Mouse (Mus musculus): ENCODE measurements around the gene Gm10570. TPM values are rescaled to one million over a fixed set of nuclear protein-coding genes. Genes with fewer than 3 reads are reported as not detected.

The Gm10570 gene
- polyA plus RNA-seq, 1 experiment: not detected

GRCm38 (mm10) chr4:130274346-130275015 is 34.0 kb downstream of the Gm10570 start:
- H3K4me1 ChIP-seq (ENCODE audit: control insufficient read depth, insufficient read depth, insufficient read length): no peaks in the 10 kb centered on the region
- no peak for DNase-seq (ENCODE audit: low read depth in 1 of 2, low spot score in 2 of 2)
- H3K36me3 ChIP-seq (ENCODE audit: control insufficient read depth, insufficient read depth, low read length): no peaks in the 10 kb centered on the region
- H3K27me3 ChIP-seq (ENCODE audit: control insufficient read depth, insufficient read depth, low read length): peaks cover 12% of the 10 kb centered on the region; the same call in 1 of the 2 replicates
- H3K27ac ChIP-seq (ENCODE audit: insufficient read depth, low read length): no peak overlapping the region
- H3K4me3 ChIP-seq (ENCODE audit: extremely low read depth, insufficient read depth, insufficient read length): no peak overlapping the region
- TF ChIP-seq POLR2A (IDR thresholded peaks at IDR 0.05; ENCODE audit: low read depth, low read length) (no peak), CTCF (IDR thresholded peaks at IDR 0.05; ENCODE audit: extremely low read depth, insufficient read depth, insufficient read length, insufficient replicate concordance) (no peak)
- 2% methylated on average over 29 of the region's 29 CpGs for WGBS

- Histone ChIP-seq H3K36me3 (ENCODE audit: control insufficient read depth, insufficient read depth, low read length) (no peaks in the 10 kb centered on the region), H3K4me1 (ENCODE audit: control insufficient read depth, insufficient read depth, insufficient read length) (no peaks in the 10 kb centered on the region), H3K4me3 (ENCODE audit: extremely low read depth, insufficient read depth, insufficient read length) (no peak overlapping the region), H3K27me3 (ENCODE audit: control insufficient read depth, insufficient read depth, low read length) (peaks cover 12% of the 10 kb centered on the region; the same call in 1 of the 2 replicates), H3K27ac (ENCODE audit: insufficient read depth, low read length) (no peak overlapping the region)
- TF ChIP-seq POLR2A (IDR thresholded peaks at IDR 0.05; ENCODE audit: low read depth, low read length) (no peak), CTCF (IDR thresholded peaks at IDR 0.05; ENCODE audit: extremely low read depth, insufficient read depth, insufficient read length, insufficient replicate concordance) (no peak)
- WGBS: 23% methylated on average over 12 of the region's 12 CpGs
- DNase-seq (ENCODE audit: low read depth in 1 of 2, low spot score in 2 of 2): no peak
These were observed 34.7 kb downstream of the Gm10570 start for GRCm38 (mm10) chr4:130273698-130274345.

DNA sequence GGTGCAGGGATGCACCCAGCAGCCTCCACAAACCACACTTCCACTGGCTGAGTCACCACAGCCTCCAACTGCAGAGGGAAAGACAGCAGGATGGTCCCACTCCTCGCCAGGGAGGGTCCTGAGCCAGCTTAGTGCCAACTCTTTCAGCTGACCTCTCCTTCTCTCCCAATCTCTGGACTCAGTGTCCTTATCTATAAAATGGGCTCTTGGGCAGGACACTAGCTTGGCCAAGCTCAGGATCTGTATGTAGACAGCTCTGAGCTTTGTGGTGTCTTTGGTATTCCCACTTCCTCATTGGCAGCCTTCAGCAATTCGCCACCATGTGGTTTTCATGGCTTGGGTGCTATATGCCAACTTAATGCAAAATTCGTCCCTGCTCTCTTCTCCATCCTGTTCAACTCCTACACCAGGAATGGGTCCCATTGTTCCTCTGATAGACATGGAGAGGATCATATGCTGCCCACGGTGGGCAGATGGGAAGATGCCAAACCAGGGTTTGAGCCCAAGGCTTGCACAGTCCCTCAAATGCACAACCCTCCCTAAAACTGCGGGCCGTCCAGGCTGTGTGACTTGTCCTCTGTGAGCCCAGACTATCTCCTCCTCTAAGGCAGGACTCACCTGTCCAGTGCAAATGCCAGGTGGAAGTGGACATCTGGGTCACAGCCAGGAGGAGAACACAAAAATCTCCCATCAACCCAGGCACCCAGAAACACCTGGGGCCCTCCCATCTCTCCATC is 37.7 kb downstream of the Gm10570 start:
- no peak for TF ChIP-seq POLR2A (IDR thresholded peaks at IDR 0.05; ENCODE audit: low read depth, low read length)
- TF ChIP-seq CTCF (IDR thresholded peaks at IDR 0.05; ENCODE audit: extremely low read depth, insufficient read depth, insufficient read length, insufficient replicate concordance): no peak
- 45% methylated on average over 6 of the region's 6 CpGs for WGBS
- H3K36me3 ChIP-seq (ENCODE audit: control insufficient read depth, insufficient read depth, low read length): no peaks in the 10 kb centered on the region
- DNase-seq (ENCODE audit: low read depth in 1 of 2, low spot score in 2 of 2): no peak
- H3K27ac ChIP-seq (ENCODE audit: insufficient read depth, low read length): no peak overlapping the region
- no peaks in the 10 kb centered on the region for H3K4me1 ChIP-seq (ENCODE audit: control insufficient read depth, insufficient read depth, insufficient read length)
- no peak overlapping the region for H3K4me3 ChIP-seq (ENCODE audit: extremely low read depth, insufficient read depth, insufficient read length)
- peaks cover 12% of the 10 kb centered on the region; the same call in 1 of the 2 replicates for H3K27me3 ChIP-seq (ENCODE audit: control insufficient read depth, insufficient read depth, low read length)

- WGBS: 74% methylated on average over 8 of the region's 8 CpGs
- no peak overlapping the region for H3K27ac ChIP-seq (ENCODE audit: insufficient read depth, low read length)
These were observed 38.4 kb downstream of the Gm10570 start for GRCm38 (mm10) chr4:130270089-130270488.

GRCm38 (mm10) chr4:130268736-130269135 is 39.7 kb downstream of the Gm10570 start:
- H3K36me3 ChIP-seq (ENCODE audit: control insufficient read depth, insufficient read depth, low read length): no peaks in the 10 kb centered on the region
- no peak for TF ChIP-seq CTCF (IDR thresholded peaks at IDR 0.05; ENCODE audit: extremely low read depth, insufficient read depth, insufficient read length, insufficient replicate concordance)
- no peak for TF ChIP-seq POLR2A (IDR thresholded peaks at IDR 0.05; ENCODE audit: low read depth, low read length)
- H3K27me3 ChIP-seq (ENCODE audit: control insufficient read depth, insufficient read depth, low read length): peaks cover 3% of the 10 kb centered on the region; the same call in 1 of the 2 replicates
- DNase-seq (ENCODE audit: low read depth in 1 of 2, low spot score in 2 of 2): no peak
- 90% methylated on average over 10 of the region's 10 CpGs for WGBS
- no peak overlapping the region for H3K4me3 ChIP-seq (ENCODE audit: extremely low read depth, insufficient read depth, insufficient read length)
- H3K4me1 ChIP-seq (ENCODE audit: control insufficient read depth, insufficient read depth, insufficient read length): no peaks in the 10 kb centered on the region
- H3K27ac ChIP-seq (ENCODE audit: insufficient read depth, low read length): no peak overlapping the region

More at GRCm38 (mm10) chr4:130270089-130270488, 38.4 kb downstream of the Gm10570 start:
- Histone ChIP-seq H3K27me3 (ENCODE audit: control insufficient read depth, insufficient read depth, low read length) (peaks cover 8% of the 10 kb centered on the region; the same call in 1 of the 2 replicates), H3K4me3 (ENCODE audit: extremely low read depth, insufficient read depth, insufficient read length) (no peak overlapping the region), H3K36me3 (ENCODE audit: control insufficient read depth, insufficient read depth, low read length) (no peaks in the 10 kb centered on the region), H3K4me1 (ENCODE audit: control insufficient read depth, insufficient read depth, insufficient read length) (no peaks in the 10 kb centered on the region)
- TF ChIP-seq CTCF (IDR thresholded peaks at IDR 0.05; ENCODE audit: extremely low read depth, insufficient read depth, insufficient read length, insufficient replicate concordance) (no peak), POLR2A (IDR thresholded peaks at IDR 0.05; ENCODE audit: low read depth, low read length) (no peak)
- no peak for DNase-seq (ENCODE audit: low read depth in 1 of 2, low spot score in 2 of 2)

DNA sequence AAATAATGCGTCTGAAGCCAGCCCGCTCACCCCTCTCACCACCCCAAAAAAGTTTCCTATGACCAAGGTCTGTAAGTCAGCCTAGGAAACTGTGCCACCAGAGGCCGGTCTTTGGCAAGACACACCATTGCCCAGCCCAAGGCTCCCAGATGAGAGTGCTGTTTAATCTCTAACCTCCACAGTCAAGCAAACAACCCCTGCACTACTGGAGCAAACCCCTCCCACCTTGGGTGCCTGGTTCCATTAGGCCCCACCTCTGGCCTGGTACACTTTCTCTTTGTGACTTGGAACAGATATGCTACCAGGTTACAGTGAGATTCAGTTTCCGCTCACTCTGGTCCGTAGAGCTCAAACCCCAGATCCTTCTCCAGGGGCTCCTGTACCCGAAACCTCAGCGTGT is 41.4 kb downstream of the Gm10570 start:
- no peaks in the 10 kb centered on the region for H3K36me3 ChIP-seq (ENCODE audit: control insufficient read depth, insufficient read depth, low read length)
- H3K27me3 ChIP-seq (ENCODE audit: control insufficient read depth, insufficient read depth, low read length): 0 out of 2 replicates have a peak, but pooled peaks cover 1% of the 10 kb centered on the region
- no peaks in the 10 kb centered on the region for H3K4me1 ChIP-seq (ENCODE audit: control insufficient read depth, insufficient read depth, insufficient read length)
- no peak for TF ChIP-seq POLR2A (IDR thresholded peaks at IDR 0.05; ENCODE audit: low read depth, low read length)
- TF ChIP-seq CTCF (IDR thresholded peaks at IDR 0.05; ENCODE audit: extremely low read depth, insufficient read depth, insufficient read length, insufficient replicate concordance): no peak
- H3K27ac ChIP-seq (ENCODE audit: insufficient read depth, low read length): no peak overlapping the region; the same call in 1 of the 2 replicates
- DNase-seq (ENCODE audit: low read depth in 1 of 2, low spot score in 2 of 2): no peak
- no peak overlapping the region for H3K4me3 ChIP-seq (ENCODE audit: extremely low read depth, insufficient read depth, insufficient read length)
- 89% methylated on average over 7 of the region's 7 CpGs for WGBS

Data from spleen, adult 2 months (tissue).